ENCODE assay signal across 9 mouse cellular contexts in genomic region chr16:18411802-18412476, GRCm38 (mm10). TPM values are rescaled to one million over a fixed set of nuclear protein-coding genes. Genes with fewer than 3 reads are reported as not detected.
A peak's percentile ranks its signal among the peaks of the same experiment; 100 is the strongest.
DNase-seq lines count a peak whose midpoint lies in the region; ATAC-seq and TF ChIP-seq lines count a peak whose summit lies in the region.
"Had no signal": no experiment of that assay in that cellular context is flagged by ENCODE, and none has a peak within 500 bp of the region (broad histone marks: within the 10 kb centered on the region; RNA-seq: fewer than 3 reads in every experiment).

No protein-coding gene starts in this region.

- H3K36me3 ChIP-seq in hindbrain, embryonic 10.5 days: peaks cover 73% of the 10 kb centered on the region
- no peaks in the 10 kb centered on the region for H3K36me3 ChIP-seq in hindbrain, embryonic 11.5 days (ENCODE audit: control insufficient read depth, insufficient read depth, low read length)
- peaks cover 96% of the 10 kb centered on the region for H3K36me3 ChIP-seq in G1E (replicated peaks)
- peaks cover 37% of the 10 kb centered on the region for H3K36me3 ChIP-seq in liver, embryonic 16.5 days (ENCODE audit: control insufficient read depth, insufficient read depth)

- H3K9me3 ChIP-seq in hindbrain, embryonic 10.5 days: no peaks in the 10 kb centered on the region
- no peaks in the 10 kb centered on the region for H3K9me3 ChIP-seq in hindbrain, embryonic 11.5 days (ENCODE audit: control insufficient read depth, low read length)
- H3K9me3 ChIP-seq in G1E (replicated peaks): no peaks in the 10 kb centered on the region
- no peaks in the 10 kb centered on the region for H3K9me3 ChIP-seq in liver, embryonic 16.5 days (replicated peaks; ENCODE audit: control insufficient read depth, low read length)
- H3K9me3 ChIP-seq: lung, embryonic 15.5 days had no signal

- H3K4me1 ChIP-seq in hindbrain, embryonic 10.5 days (replicated peaks): peaks cover 48% of the 10 kb centered on the region
- H3K4me1 ChIP-seq in hindbrain, embryonic 11.5 days (replicated peaks; ENCODE audit: control insufficient read depth, insufficient read depth, low read length): no peaks in the 10 kb centered on the region; the same call in 1 of the 2 replicates
- H3K4me1 ChIP-seq in G1E (ENCODE audit: insufficient read depth, low read depth, low read length): peaks cover 77% of the 10 kb centered on the region
- H3K4me1 ChIP-seq in liver, embryonic 16.5 days (ENCODE audit: control insufficient read depth, low read depth, low read length): peaks cover 11% of the 10 kb centered on the region

- 84% methylated on average over 12 of the region's 12 CpGs for WGBS in hindbrain, embryonic 10.5 days
- WGBS in hindbrain, embryonic 11.5 days: 84% methylated on average over 12 of the region's 12 CpGs
- WGBS in liver, embryonic 16.5 days (ENCODE audit: insufficient replicate concordance): 72% methylated on average over 12 of the region's 12 CpGs

- ATAC-seq in hindbrain, embryonic 11.5 days (ENCODE audit: low FRiP score): no peak
- ATAC-seq in G1E (ENCODE audit: extremely low read depth, insufficient number of reproducible peaks, low FRiP score, poor library complexity, severe bottlenecking): peak; percentile 65
- ATAC-seq in hematopoietic stem cell, adult 5-6 weeks (replicated peaks in 1 of 2; ENCODE audit: insufficient read depth in 1 of 2, low FRiP score in 2 of 2, low TSS enrichment in 1 of 2, low read depth in 1 of 2, poor library complexity in 2 of 2, severe bottlenecking in 2 of 2): peak; percentile 88
- no peak for ATAC-seq in liver, embryonic 16.5 days (ENCODE audit: low read depth)

- no peak overlapping the region for H3K9ac ChIP-seq in hindbrain, embryonic 11.5 days (ENCODE audit: low read depth, low read length)
- H3K9ac ChIP-seq in liver, embryonic 16.5 days (ENCODE audit: low read depth, low read length): no peak overlapping the region
- H3K9ac ChIP-seq: lung, embryonic 15.5 days had no signal

- TF ChIP-seq CTCF in G1E (IDR thresholded peaks at IDR 0.05; ENCODE audit: low read depth, low read length): no peak

- no peak overlapping the region for H3K4me2 ChIP-seq in hindbrain, embryonic 11.5 days (replicated peaks; ENCODE audit: low read depth, low read length)
- no peak overlapping the region; the same call in 1 of the 2 replicates for H3K4me2 ChIP-seq in liver, embryonic 16.5 days (ENCODE audit: low read depth, low read length)
- H3K4me2 ChIP-seq: lung, embryonic 15.5 days had no signal

- H3K4me3 ChIP-seq in hindbrain, embryonic 10.5 days: no peak overlapping the region
- no peak overlapping the region for H3K4me3 ChIP-seq in hindbrain, embryonic 11.5 days (ENCODE audit: low read depth, low read length)
- H3K4me3 ChIP-seq in G1E (ENCODE audit: low read depth, low read length): peak overlapping the region; percentile 43; the same call in 1 of the 2 replicates
- H3K4me3 ChIP-seq in liver, embryonic 16.5 days (ENCODE audit: low read depth, low read length): no peak overlapping the region
- H3K4me3 ChIP-seq: lung, embryonic 15.5 days had no signal

- H3K27me3 ChIP-seq in hindbrain, embryonic 10.5 days (ENCODE audit: insufficient read depth, poor library complexity, severe bottlenecking): no peaks in the 10 kb centered on the region
- no peaks in the 10 kb centered on the region for H3K27me3 ChIP-seq in hindbrain, embryonic 11.5 days (ENCODE audit: control insufficient read depth, insufficient read depth, low read length)
- no peaks in the 10 kb centered on the region for H3K27me3 ChIP-seq in G1E (ENCODE audit: insufficient read depth, low read length)
- no peaks in the 10 kb centered on the region for H3K27me3 ChIP-seq in liver, embryonic 16.5 days (ENCODE audit: control insufficient read depth, insufficient read depth, low read depth, low read length)
- H3K27me3 ChIP-seq: lung, embryonic 15.5 days had no signal

- H3K27ac ChIP-seq in hindbrain, embryonic 10.5 days: peak overlapping the region; percentile 60; the same call in 1 of the 2 replicates
- H3K27ac ChIP-seq in hindbrain, embryonic 11.5 days (ENCODE audit: low read depth, low read length): no peak overlapping the region
- 0 out of 2 replicates have a peak overlapping the region, but pooled peaks have one; percentile 15 for H3K27ac ChIP-seq in liver, embryonic 16.5 days (ENCODE audit: low read length)
- H3K27ac ChIP-seq: lung, embryonic 15.5 days had no signal

- no peak for DNase-seq in hindbrain, embryonic 10.5 days (ENCODE audit: low spot score)
- no peak for DNase-seq in hindbrain, embryonic 11.5 days (ENCODE audit: low spot score)
- DNase-seq in G1E (ENCODE audit: low spot score): no peak
- peak; percentile 80 for DNase-seq in brain, adult 2 months (ENCODE audit: low read depth, low spot score)
- DNase-seq in testis, postnatal 14 days (ENCODE audit: low spot score): no peak
- DNase-seq in frontal cortex, adult 2 months (ENCODE audit: extremely low spot score in 1 of 2, low spot score in 1 of 2): no peak

RNA-seq across cellular contexts. Expression of gene Txnrd2, which starts 14.2 kb away (rescaled TPM):
- polyA plus RNA-seq in hindbrain, embryonic 10.5 days (2016; fragmentation: Nextera tagmentation; extraction: Ambion mirVana): 30.5 and 34.7 TPM in 2 replicates
- polyA plus RNA-seq in hindbrain, embryonic 11.5 days (2014; fragmentation: Nextera tagmentation; extraction: Ambion mirVana): 22.2 and 23.8 TPM in 2 replicates
- total RNA-seq in G1E (2014; fragmentation: Nextera tagmentation): 25.3 and 50.3 TPM in 2 replicates
- total RNA-seq in G1E (2017): 12.8 and 18.3 TPM in 2 replicates
- polyA plus RNA-seq in G1E (2012): 16.4 and 18.5 TPM in 2 replicates
- total RNA-seq in hematopoietic stem cell, adult 5-6 weeks (2017): 12.6 and 16.3 TPM in 2 replicates
- polyA plus RNA-seq in liver, embryonic 16.5 days (2015; fragmentation: Nextera tagmentation; extraction: Ambion mirVana): 98.3 and 106 TPM in 2 replicates
- 22.9 and 25.9 TPM in 2 replicates for polyA plus RNA-seq in frontal cortex, adult 2 months (2012; rRNA removed)

RNA-seq across cellular contexts. Expression of gene Comt, which starts 14.7 kb away (rescaled TPM):
- 62.5 and 67.9 TPM in 2 replicates for polyA plus RNA-seq in hindbrain, embryonic 10.5 days (2016; fragmentation: Nextera tagmentation; extraction: Ambion mirVana)
- 49.6 and 53.9 TPM in 2 replicates for polyA plus RNA-seq in hindbrain, embryonic 11.5 days (2014; fragmentation: Nextera tagmentation; extraction: Ambion mirVana)
- 51.1 and 59.0 TPM in 2 replicates for total RNA-seq in G1E (2014; fragmentation: Nextera tagmentation)
- total RNA-seq in G1E (2017): 36.7 and 53.7 TPM in 2 replicates
- 25.2 and 47.5 TPM in 2 replicates for polyA plus RNA-seq in G1E (2012)
- total RNA-seq in hematopoietic stem cell, adult 5-6 weeks (2017): 54.8 and 57.7 TPM in 2 replicates
- 85.1 and 86.9 TPM in 2 replicates for polyA plus RNA-seq in liver, embryonic 16.5 days (2015; fragmentation: Nextera tagmentation; extraction: Ambion mirVana)
- 140 and 143 TPM in 2 replicates for polyA plus RNA-seq in frontal cortex, adult 2 months (2012; rRNA removed)

Comparison
In these comparisons a context has a peak if more than half of its experiments do, and no peak if none do; other contexts are left out.
1. ATAC-seq: peak in G1E (single experiment) and hematopoietic stem cell, adult 5-6 weeks (2 of 2); none in hindbrain, embryonic 11.5 days (single experiment) and liver, embryonic 16.5 days (single experiment).